16 mouse cellular contexts compared by ENCODE assay signal in genomic region chr17:80755076-80755871, GRCm38 (mm10). TPM values are rescaled to one million over a fixed set of nuclear protein-coding genes. Genes with fewer than 3 reads are reported as not detected.
DNase-seq lines count a peak whose midpoint lies in the region; ATAC-seq and TF ChIP-seq lines count a peak whose summit lies in the region.
"Had no signal": no experiment of that assay in that cellular context is flagged by ENCODE, and none has a peak within 500 bp of the region (broad histone marks: within the 10 kb centered on the region; RNA-seq: fewer than 3 reads in every experiment).

No protein-coding gene starts in this region.

- no peak overlapping the region for H3K4me3 ChIP-seq in spleen, adult 2 months (ENCODE audit: extremely low read depth, insufficient read depth, insufficient read length)
- H3K4me3 ChIP-seq in stomach, postnatal 0 days (ENCODE audit: low read depth, low read length): no peak overlapping the region
- H3K4me3 ChIP-seq: forebrain, embryonic 15.5 days; liver, embryonic 13.5 days had no signal

- H3K4me2 ChIP-seq in stomach, postnatal 0 days (replicated peaks; ENCODE audit: low read depth): peak overlapping the region; percentile 34; the same call in 1 of the 2 replicates
- H3K4me2 ChIP-seq: forebrain, embryonic 15.5 days; liver, embryonic 13.5 days had no signal

- no peak for TF ChIP-seq POLR2A in spleen, adult 2 months (IDR thresholded peaks at IDR 0.05; ENCODE audit: low read depth, low read length)

- H3K36me3 ChIP-seq in spleen, adult 2 months (ENCODE audit: control insufficient read depth, insufficient read depth, low read length): no peaks in the 10 kb centered on the region
- H3K36me3 ChIP-seq in stomach, postnatal 0 days (ENCODE audit: control insufficient read depth, insufficient read depth, low read length): no peaks in the 10 kb centered on the region
- H3K36me3 ChIP-seq: forebrain, embryonic 15.5 days; G1E; liver, embryonic 13.5 days had no signal

- DNase-seq in heart, adult 11 months: peak; percentile 17
- DNase-seq in heart, postnatal 36 days: no peak
- peak; percentile 49 to 50 for DNase-seq in kidney, postnatal 4 days
- no peak for DNase-seq in kidney, postnatal 14 days
- no peak for DNase-seq in spleen, adult 2 months (ENCODE audit: low read depth in 1 of 2, low spot score in 2 of 2)
- DNase-seq in spleen, postnatal 4 days (ENCODE audit: low spot score in 2 of 2): no peak
- DNase-seq in stomach, postnatal 0 days (ENCODE audit: low spot score): no peak
- no peak for DNase-seq in cerebellum, adult 11-12 months
- DNase-seq: cerebellum, adult 9-10 months; gastrocnemius, postnatal 25 days; liver, embryonic 13.5 days; right cerebral cortex, postnatal 14 days; thymus, postnatal 4 days had no signal

- no peak for TF ChIP-seq CTCF in spleen, adult 2 months (IDR thresholded peaks at IDR 0.05; ENCODE audit: extremely low read depth, insufficient read depth, insufficient read length, insufficient replicate concordance)
- TF ChIP-seq CTCF in stomach, postnatal 0 days (IDR thresholded peaks at IDR 0.05; ENCODE audit: low read depth): no peak

- intact Hi-C loops in heart, postnatal 36 days (cut with DNase I): no loop called here

- peak overlapping the region; percentile 29; the same call in 1 of the 2 replicates for H3K27ac ChIP-seq in spleen, adult 2 months (ENCODE audit: insufficient read depth, low read length)
- H3K27ac ChIP-seq in stomach, postnatal 0 days (replicated peaks): no peak overlapping the region
- H3K27ac ChIP-seq: forebrain, embryonic 15.5 days; liver, embryonic 13.5 days had no signal

- no peak overlapping the region for H3K9ac ChIP-seq in stomach, postnatal 0 days (ENCODE audit: low read length)
- H3K9ac ChIP-seq: forebrain, embryonic 15.5 days; liver, embryonic 13.5 days had no signal

- H3K27me3 ChIP-seq in spleen, adult 2 months (ENCODE audit: control insufficient read depth, insufficient read depth, low read length): no peaks in the 10 kb centered on the region
- H3K27me3 ChIP-seq in stomach, postnatal 0 days (ENCODE audit: control insufficient read depth, insufficient read depth, low read length): no peaks in the 10 kb centered on the region
- H3K27me3 ChIP-seq: forebrain, embryonic 15.5 days; liver, embryonic 13.5 days had no signal

- no peaks in the 10 kb centered on the region for H3K4me1 ChIP-seq in spleen, adult 2 months (ENCODE audit: control insufficient read depth, insufficient read depth, insufficient read length)
- peaks cover 6% of the 10 kb centered on the region; the same call in 1 of the 2 replicates for H3K4me1 ChIP-seq in stomach, postnatal 0 days (replicated peaks; ENCODE audit: control insufficient read depth, insufficient read depth)
- H3K4me1 ChIP-seq: forebrain, embryonic 15.5 days; liver, embryonic 13.5 days had no signal

- WGBS in spleen, adult 2 months: 81% methylated on average over 9 of the region's 9 CpGs
- 39% methylated on average over 9 of the region's 9 CpGs for WGBS in stomach, postnatal 0 days

- TF ChIP-seq EP300 in stomach, postnatal 0 days (optimal IDR thresholded peaks at IDR 0.05): no peak

- no peak for ATAC-seq in stomach, postnatal 0 days (ENCODE audit: low FRiP score, low TSS enrichment)
- ATAC-seq: activated CD4-positive, CD25-positive, alpha-beta regulatory T cell, adult 4 months; forebrain, embryonic 15.5 days had no signal

- H3K9me3 ChIP-seq in stomach, postnatal 0 days (ENCODE audit: control insufficient read depth, low read length): no peaks in the 10 kb centered on the region
- H3K9me3 ChIP-seq: forebrain, embryonic 15.5 days; liver, embryonic 13.5 days had no signal

RNA-seq across cellular contexts. Expression of gene Map4k3, which starts 27.0 kb away (rescaled TPM):
- 10 to 100 TPM; 23.6 to 25.2 TPM for total RNA-seq in heart, postnatal 36 days (2021)
- polyA plus RNA-seq in spleen, adult 2 months (2012; rRNA removed): 4.3 and 5.4 TPM in 2 replicates
- polyA plus RNA-seq in stomach, postnatal 0 days (2015; fragmentation: Nextera tagmentation; extraction: Ambion mirVana): 16.9 and 18.1 TPM in 2 replicates
- polyA plus RNA-seq: G1E had no signal

Comparison
In these comparisons a context has a peak if more than half of its experiments do, and no peak if none do; other contexts are left out.
1. DNase-seq: peak in heart, adult 11 months (single experiment) and kidney, postnatal 4 days (2 of 2); none in heart, postnatal 36 days (0 of 2), kidney, postnatal 14 days (single experiment), spleen, adult 2 months (0 of 2), spleen, postnatal 4 days (0 of 2), stomach, postnatal 0 days (single experiment) and cerebellum, adult 11-12 months (single experiment).